Mouse (Mus musculus) ES-Bruce4 (cell line): ENCODE results near the gene Mok. TPM values are rescaled to one million over a fixed set of nuclear protein-coding genes. Genes with fewer than 3 reads are reported as not detected.

Experiments
- H3K27ac ChIP-seq: 2 replicates; pipeline ENCODE4 v1.5.1; 2012; ENCODE audit warnings: low read length, inconsistent platforms; ENCODE audit not compliant: insufficient read depth
- H3K27me3 ChIP-seq: 2 replicates; pipeline ENCODE4 v1.6.1; 2012; ENCODE audit warnings: mild to moderate bottlenecking, low read length, inconsistent platforms; ENCODE audit not compliant: control insufficient read depth, poor library complexity, insufficient read depth, severe bottlenecking
- H3K36me3 ChIP-seq: 2 replicates; pipeline ENCODE4 v1.6.1; 2012; ENCODE audit warnings: inconsistent platforms, mild to moderate bottlenecking, low read length, moderate library complexity; ENCODE audit not compliant: control insufficient read depth, poor library complexity, insufficient read depth, severe bottlenecking
- H3K4me1 ChIP-seq: one replicate; pipeline ENCODE4 v1.8.1; 2011; ENCODE audit warnings: low read length; ENCODE audit not compliant: control insufficient read depth, insufficient read depth
- H3K4me3 ChIP-seq: 2 replicates; pipeline ENCODE4 v1.5.1; 2011; ENCODE audit warnings: low read depth, mild to moderate bottlenecking, low read length
- H3K9ac ChIP-seq: 2 replicates; pipeline ENCODE4 v1.6.1; 2012; ENCODE audit warnings: low read depth, mild to moderate bottlenecking, inconsistent platforms; ENCODE audit not compliant: poor library complexity, severe bottlenecking
- H3K9me3 ChIP-seq: replicated peaks from 2 replicates; pipeline ENCODE4 v1.6.1; 2012; ENCODE audit warnings: mild to moderate bottlenecking, low read length, inconsistent platforms; ENCODE audit not compliant: control insufficient read depth, poor library complexity, insufficient read depth, severe bottlenecking
- CTCF ChIP-seq: IDR thresholded peaks from one replicate; pipeline ENCODE4 v1.8.1; 2011; ENCODE audit warnings: low read depth, low read length
- EP300 ChIP-seq: IDR thresholded peaks from 2 replicates; pipeline ENCODE4 v1.6.1; 2011; ENCODE audit warnings: low read depth, low read length; ENCODE audit not compliant: insufficient read depth
- POLR2A ChIP-seq: IDR thresholded peaks from one replicate; pipeline ENCODE4 v1.8.1; 2011; ENCODE audit warnings: low read length; ENCODE audit not compliant: insufficient read depth
- polyA plus RNA-seq: library from polyadenylated mRNA; stranded (reverse); fragments of >200 nt; gene quantifications from 2 replicates; pipeline ENCODE4 v1.2.4, GENCODE M21; 2011; ENCODE audit warnings: low read depth; ENCODE audit not compliant: missing spikeins, insufficient read depth, insufficient read length

Mok gene
- polyA plus RNA-seq, 1 experiment = 33.4 TPM

- H3K9ac ChIP-seq = no peak overlapping the region
- H3K27ac ChIP-seq = peak overlapping the region; percentile 7; the same call in 1 of the 2 replicates
- H3K4me1 ChIP-seq = no peaks in the 10 kb centered on the region
- H3K9me3 ChIP-seq = no peaks in the 10 kb centered on the region
- no peaks in the 10 kb centered on the region for H3K27me3 ChIP-seq
- H3K36me3 ChIP-seq = peaks cover 24% of the 10 kb centered on the region
- TF ChIP-seq POLR2A = no peak
- peak; percentile 54 for TF ChIP-seq CTCF
- no peak for TF ChIP-seq EP300
- no peak overlapping the region for H3K4me3 ChIP-seq
Measured at GRCm38 (mm10) chr12:110882291-110882690, 41.6 kb upstream of the Mok start.

GRCm38 (mm10) chr12:110875351-110875750 is 34.6 kb upstream of the Mok start:
- Histone ChIP-seq H3K36me3 (peaks cover 44% of the 10 kb centered on the region), H3K9ac (no peak overlapping the region), H3K4me3 (no peak overlapping the region), H3K9me3 (no peaks in the 10 kb centered on the region), H3K27me3 (no peaks in the 10 kb centered on the region), H3K27ac (no peak overlapping the region), H3K4me1 (no peaks in the 10 kb centered on the region)
- TF ChIP-seq POLR2A = no peak

- Histone ChIP-seq H3K27ac (no peak overlapping the region), H3K9ac (no peak overlapping the region), H3K4me1 (no peaks in the 10 kb centered on the region), H3K27me3 (no peaks in the 10 kb centered on the region), H3K36me3 (peaks cover 24% of the 10 kb centered on the region), H3K9me3 (no peaks in the 10 kb centered on the region), H3K4me3 (no peak overlapping the region)
- no peak for TF ChIP-seq CTCF
- no peak for TF ChIP-seq POLR2A
- TF ChIP-seq EP300 = no peak
Measured at GRCm38 (mm10) chr12:110871247-110871646, 30.5 kb upstream of the Mok start.

DNA sequence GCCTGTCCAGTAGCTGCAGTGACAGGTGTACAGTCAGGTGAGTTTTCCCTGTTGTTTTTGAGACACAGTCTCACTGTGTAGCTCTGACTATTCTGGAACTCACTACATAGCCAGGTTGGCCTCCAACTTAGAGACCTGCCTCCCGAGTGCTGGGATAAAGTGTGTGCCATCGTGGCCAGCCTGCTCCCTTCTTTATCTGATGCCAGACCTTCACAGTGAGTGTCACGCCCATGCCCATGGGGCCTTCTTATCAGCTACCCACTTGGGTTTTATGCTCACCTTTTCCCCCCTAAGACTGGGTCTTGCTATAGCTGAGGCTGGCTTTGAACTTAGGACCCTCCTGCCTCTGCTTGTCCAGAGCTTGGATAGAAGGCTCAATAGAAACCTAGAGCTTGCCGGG is 29.4 kb upstream of the Mok start:
- Histone ChIP-seq H3K9me3 (no peaks in the 10 kb centered on the region), H3K36me3 (peaks cover 21% of the 10 kb centered on the region)
- TF ChIP-seq CTCF (no peak), EP300 (no peak), POLR2A (no peak)

GRCm38 (mm10) chr12:110865989-110866388 is 25.2 kb upstream of the Mok start:
- no peak overlapping the region for H3K27ac ChIP-seq

More for the DNA sequence above, 29.4 kb upstream of the Mok start:
- Histone ChIP-seq H3K27me3 (no peaks in the 10 kb centered on the region), H3K9ac (no peak overlapping the region), H3K27ac (no peak overlapping the region), H3K4me3 (no peak overlapping the region), H3K4me1 (no peaks in the 10 kb centered on the region)

GRCm38 (mm10) chr12:110865571-110865970 is 24.8 kb upstream of the Mok start:
- Histone ChIP-seq H3K4me1 (no peaks in the 10 kb centered on the region), H3K4me3 (no peak overlapping the region), H3K27me3 (no peaks in the 10 kb centered on the region), H3K27ac (no peak overlapping the region), H3K36me3 (peaks cover 6% of the 10 kb centered on the region), H3K9ac (no peak overlapping the region), H3K9me3 (no peaks in the 10 kb centered on the region)
- TF ChIP-seq CTCF (no peak), EP300 (no peak), POLR2A (no peak)

More at GRCm38 (mm10) chr12:110865989-110866388, 25.2 kb upstream of the Mok start:
- no peaks in the 10 kb centered on the region for H3K4me1 ChIP-seq
- TF ChIP-seq POLR2A (no peak), EP300 (no peak), CTCF (no peak)
- H3K9ac ChIP-seq = no peak overlapping the region
- H3K4me3 ChIP-seq = no peak overlapping the region
- H3K36me3 ChIP-seq = peaks cover 7% of the 10 kb centered on the region
- H3K27me3 ChIP-seq = no peaks in the 10 kb centered on the region
- no peaks in the 10 kb centered on the region for H3K9me3 ChIP-seq
